Mouse (Mus musculus): ENCODE results near the gene H2-M10.6.

GRCm38 (mm10) chr17:36851627-36852026, 39.7 kb downstream of the H2-M10.6 start:
- no peak for TF ChIP-seq CTCF (IDR thresholded peaks at IDR 0.05)
- no peak for TF ChIP-seq EP300 (IDR thresholded peaks at IDR 0.05)
